Mouse (Mus musculus): Measurements from ENCODE around the gene Selenoo. TPM values are rescaled to one million over a fixed set of nuclear protein-coding genes. Genes with fewer than 3 reads are reported as not detected.

Selenoo gene
- total RNA-seq, 2 experiments from 2014 or later, result 21.1 to 21.3 TPM

- intact Hi-C loops (cut with DNase I), result loop anchor here (5.0 to 10.0 kb wide), 2 partner anchors 144 to 251 kb away; no protein-coding TSS in a partner anchor
Measured at GRCm38 (mm10) chr15:89078208-89078836, 10.6 kb upstream of the Selenoo start.

GRCm38 (mm10) chr15:89083906-89084305 is 5.0 kb upstream of the Selenoo start:
- Histone ChIP-seq H3K4me3 (no peak overlapping the region), H3K27ac (no peak overlapping the region)
- no peak for TF ChIP-seq CTCF (IDR thresholded peaks at IDR 0.05)
- intact Hi-C loops (cut with DNase I), result no loop called here
- DNase-seq (ENCODE audit: extremely low spot score in 1 of 2, low spot score in 2 of 2), result no peak

More at GRCm38 (mm10) chr15:89078208-89078836, 10.6 kb upstream of the Selenoo start:
- H3K27ac ChIP-seq, result no peak overlapping the region
- no peak for TF ChIP-seq CTCF (IDR thresholded peaks at IDR 0.05)
- 0 out of 2 replicates have a peak overlapping the region, but pooled peaks have one; percentile 6 for H3K4me3 ChIP-seq
- DNase-seq (ENCODE audit: extremely low spot score in 1 of 2, low spot score in 2 of 2), result no peak

- intact Hi-C loops (cut with DNase I), result no loop called here
- Histone ChIP-seq H3K4me3 (no peak overlapping the region), H3K27ac (no peak overlapping the region)
- TF ChIP-seq CTCF (IDR thresholded peaks at IDR 0.05), result no peak
- DNase-seq (ENCODE audit: extremely low spot score in 1 of 2, low spot score in 2 of 2), result no peak
Measured at GRCm38 (mm10) chr15:89084826-89085225, 4.1 kb upstream of the Selenoo start.

- no peak for TF ChIP-seq CTCF (IDR thresholded peaks at IDR 0.05)
- H3K4me3 ChIP-seq, result peak overlapping the region; percentile 71
- peak overlapping the region; percentile 91 for H3K27ac ChIP-seq
- intact Hi-C loops (cut with DNase I), result no loop called here
- peak in 1 of 2 experiments; percentile 43 for DNase-seq (ENCODE audit: extremely low spot score in 1 of 2, low spot score in 2 of 2)
Measured at GRCm38 (mm10) chr15:89089248-89090051, 566 bp downstream of the Selenoo start.

- DNase-seq (ENCODE audit: extremely low spot score in 1 of 2, low spot score in 2 of 2), result no peak
- H3K4me3 ChIP-seq, result no peak overlapping the region
- no peak overlapping the region for H3K27ac ChIP-seq
- intact Hi-C loops (cut with DNase I), result no loop called here
- TF ChIP-seq CTCF (IDR thresholded peaks at IDR 0.05), result no peak
Measured at GRCm38 (mm10) chr15:89090662-89091061, 1.8 kb downstream of the Selenoo start.

GRCm38 (mm10) chr15:89092181-89092580 is 3.3 kb downstream of the Selenoo start:
- Histone ChIP-seq H3K4me3 (no peak overlapping the region), H3K27ac (no peak overlapping the region; the same call in 1 of the 2 replicates)
- no peak for DNase-seq (ENCODE audit: extremely low spot score in 1 of 2, low spot score in 2 of 2)
- no peak for TF ChIP-seq CTCF (IDR thresholded peaks at IDR 0.05)
- intact Hi-C loops (cut with DNase I), result no loop called here

GRCm38 (mm10) chr15:89097450-89097849 is 8.6 kb downstream of the Selenoo start:
- DNase-seq (ENCODE audit: extremely low spot score in 1 of 2, low spot score in 2 of 2), result no peak
- Histone ChIP-seq H3K4me3 (no peak overlapping the region), H3K27ac (no peak overlapping the region)
- TF ChIP-seq CTCF (IDR thresholded peaks at IDR 0.05), result no peak
- intact Hi-C loops (cut with DNase I), result no loop called here

- intact Hi-C loops (cut with DNase I), result no loop called here
- no peak for DNase-seq (ENCODE audit: extremely low spot score in 1 of 2, low spot score in 2 of 2)
- no peak for TF ChIP-seq CTCF (IDR thresholded peaks at IDR 0.05)
- Histone ChIP-seq H3K4me3 (no peak overlapping the region), H3K27ac (no peak overlapping the region)
Measured at GRCm38 (mm10) chr15:89098616-89099015, 9.7 kb downstream of the Selenoo start.

- no peak for TF ChIP-seq CTCF (IDR thresholded peaks at IDR 0.05)
- no peak overlapping the region for H3K27ac ChIP-seq
- no peak overlapping the region for H3K4me3 ChIP-seq
- no peak for DNase-seq (ENCODE audit: extremely low spot score in 1 of 2, low spot score in 2 of 2)
- intact Hi-C loops (cut with DNase I), result no loop called here
Measured at GRCm38 (mm10) chr15:89100823-89101222, 11.9 kb downstream of the Selenoo start.

GRCm38 (mm10) chr15:89102646-89103045 is 13.8 kb downstream of the Selenoo start:
- H3K4me3 ChIP-seq, result no peak overlapping the region
- no peak overlapping the region for H3K27ac ChIP-seq
- TF ChIP-seq CTCF (IDR thresholded peaks at IDR 0.05), result no peak
- DNase-seq (ENCODE audit: extremely low spot score in 1 of 2, low spot score in 2 of 2), result no peak
- intact Hi-C loops (cut with DNase I), result no loop called here

GRCm38 (mm10) chr15:89103921-89104320 is 15.0 kb downstream of the Selenoo start:
- intact Hi-C loops (cut with DNase I), result no loop called here
- no peak overlapping the region for H3K4me3 ChIP-seq
- TF ChIP-seq CTCF (IDR thresholded peaks at IDR 0.05), result no peak; the same call in 1 of the 2 replicates
- H3K27ac ChIP-seq, result peak overlapping the region; percentile 71
- DNase-seq (ENCODE audit: extremely low spot score in 1 of 2, low spot score in 2 of 2), result no peak

- peak overlapping the region; percentile 71 for H3K27ac ChIP-seq
- H3K4me3 ChIP-seq, result no peak overlapping the region
- no peak for TF ChIP-seq CTCF (IDR thresholded peaks at IDR 0.05)
- intact Hi-C loops (cut with DNase I), result no loop called here
- DNase-seq (ENCODE audit: extremely low spot score in 1 of 2, low spot score in 2 of 2), result peak in 1 of 2 experiments; percentile 59
Measured at GRCm38 (mm10) chr15:89104425-89104824, 15.5 kb downstream of the Selenoo start.

Data from left cerebral cortex, adult 2 months (tissue).